Mouse (Mus musculus) right cerebral cortex, postnatal 14 days (tissue): ENCODE results near the gene Rufy3.
A peak's percentile ranks its signal among the peaks of the same experiment; 100 is the strongest.
"Not testable (repeated sequence)": the region's sequence is repeated elsewhere in the genome, so short reads cannot be mapped to it uniquely, and the experiment has no call there.

Experiments
- DNase-seq: peaks from one replicate; pipeline ENCODE4 v3.0.0; 2022

Rufy3 gene

DNA sequence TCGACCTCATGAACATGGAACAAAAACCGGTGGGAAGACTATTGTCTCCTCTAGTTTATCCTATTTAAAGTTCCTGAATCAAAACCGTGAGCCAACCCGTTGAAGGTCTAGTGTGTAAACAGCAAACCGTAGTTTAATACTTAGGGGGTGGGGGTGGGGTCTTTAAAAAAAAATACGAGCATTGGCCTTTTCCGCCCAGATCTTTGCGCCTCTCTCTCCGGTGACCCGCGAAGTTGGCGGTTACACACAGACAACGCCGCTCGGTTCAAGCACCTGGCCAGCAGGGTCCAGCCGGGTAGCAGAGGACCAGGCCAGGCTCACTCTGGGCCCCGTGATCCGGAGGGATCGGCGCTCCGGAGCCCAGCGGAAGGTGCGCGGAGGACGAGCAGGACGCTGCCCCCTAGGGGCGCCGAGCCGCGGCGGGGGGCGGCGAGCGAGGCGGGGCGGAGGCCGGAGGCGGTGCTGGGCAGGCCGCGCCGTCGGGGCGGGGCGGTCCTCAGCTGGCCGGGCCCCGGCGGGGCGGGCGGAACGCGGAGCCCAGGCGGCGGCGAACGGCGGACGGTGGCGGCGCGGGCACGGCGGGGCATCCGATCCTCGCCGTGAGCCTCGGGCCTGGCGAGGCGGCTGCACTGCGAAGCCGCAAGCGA is at the start of gene Rufy3:
Gene Rufy3 (plus strand): TSS at position 540 of the 647 bp plus-strand sequence.
- peak; percentile 70 for DNase-seq

DNA sequence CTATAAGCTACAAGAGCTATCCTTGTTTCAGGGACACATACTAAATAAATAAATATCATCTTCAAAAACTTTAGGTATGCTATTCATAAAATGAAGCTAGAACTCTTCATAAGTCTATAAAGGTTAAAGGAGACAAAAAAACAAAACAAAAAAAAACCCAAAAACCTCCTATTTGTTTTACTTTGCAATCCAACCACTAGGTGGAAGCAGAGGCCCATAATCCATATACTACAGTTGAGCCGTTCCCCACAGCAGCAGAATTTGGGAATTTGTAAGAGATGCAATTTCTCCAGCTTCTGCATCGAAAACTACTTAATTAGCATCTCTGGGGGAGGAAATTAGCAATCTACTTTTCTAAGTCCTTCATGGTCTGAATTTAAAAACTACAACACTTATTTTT is 45.6 kb upstream of the Rufy3 start:
- DNase-seq = peak; percentile 21

DNA sequence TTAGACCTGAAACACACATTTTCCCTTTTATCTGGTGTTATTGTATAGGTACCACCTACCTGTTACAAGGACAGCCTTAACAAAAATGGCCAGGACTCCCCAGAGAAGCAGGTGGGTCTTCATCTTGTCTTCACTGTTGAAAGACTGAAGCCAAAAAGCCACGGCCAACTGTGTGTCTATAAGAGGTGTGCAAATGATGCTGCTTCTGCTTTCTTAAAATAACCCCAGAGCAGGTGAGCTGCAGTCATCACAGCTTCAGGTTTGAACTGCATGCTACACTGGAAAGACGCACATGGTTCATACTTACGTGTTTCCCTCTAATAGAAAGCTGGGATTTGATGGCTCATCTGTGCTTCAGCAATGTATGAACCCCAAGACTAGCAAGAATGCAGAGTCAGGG is 37.2 kb upstream of the Rufy3 start, which contains the start of gene Jchain:
Gene Jchain (minus strand): TSS at position 235 of the 400 bp plus-strand sequence.
- DNase-seq = no peak

DNA sequence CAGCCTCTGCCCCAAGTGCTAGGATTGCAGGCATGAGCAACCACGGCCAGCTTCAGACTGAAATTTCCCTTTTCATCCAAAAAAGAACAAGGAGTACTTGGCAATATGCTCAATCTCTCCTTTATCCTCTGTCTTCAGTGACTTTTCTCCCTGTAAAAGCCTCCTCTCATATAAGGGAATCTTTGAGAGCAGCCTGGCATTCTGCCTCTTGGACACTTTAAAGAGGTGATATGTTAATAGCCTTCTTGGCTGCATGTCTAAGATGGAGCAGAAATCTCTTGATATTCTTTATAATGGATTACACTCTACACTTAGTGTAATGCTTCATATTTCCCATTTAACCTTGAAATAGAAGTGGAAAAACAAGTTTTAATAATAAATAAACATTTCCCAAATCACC is 33.9 kb upstream of the Rufy3 start:
- DNase-seq = no peak

DNA sequence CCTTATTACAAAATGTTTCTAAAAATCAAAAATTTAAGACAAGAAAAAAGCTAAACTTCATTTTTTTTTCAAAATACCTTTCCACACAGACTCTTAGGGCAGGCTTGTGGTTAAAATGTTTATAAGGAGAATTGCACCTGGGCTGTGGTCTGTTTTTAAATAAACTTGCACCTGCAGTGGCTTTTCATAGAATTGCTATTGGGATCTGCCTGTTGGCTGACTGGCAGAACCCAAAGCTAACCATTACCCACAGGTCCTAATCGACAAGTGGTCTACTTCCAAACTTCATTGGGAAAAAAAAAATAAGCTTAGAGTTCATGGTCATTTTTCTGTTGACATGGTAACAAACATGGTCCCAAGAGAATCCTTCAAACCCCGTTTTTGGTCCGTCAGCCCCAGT is 30.1 kb upstream of the Rufy3 start:
- DNase-seq = no peak

DNA sequence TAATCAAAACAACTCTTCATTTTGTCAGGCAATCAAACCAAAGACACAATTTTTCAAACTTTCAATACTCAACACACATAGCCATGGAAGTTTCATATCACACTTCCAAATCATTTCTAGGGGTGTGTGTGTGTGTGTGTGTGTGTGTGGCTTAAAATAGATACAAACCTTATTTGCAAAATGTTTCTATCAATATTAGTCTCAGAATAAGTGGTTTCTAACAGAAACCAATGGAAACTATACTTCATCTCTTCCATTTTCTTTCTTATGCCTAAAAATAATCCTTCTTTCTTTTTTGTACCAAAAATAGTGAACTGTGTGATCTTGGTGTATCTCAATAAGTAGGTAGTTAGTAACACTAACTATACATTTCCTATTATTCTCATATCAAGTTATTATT is 24.0 kb upstream of the Rufy3 start:
- DNase-seq = no peak

DNA sequence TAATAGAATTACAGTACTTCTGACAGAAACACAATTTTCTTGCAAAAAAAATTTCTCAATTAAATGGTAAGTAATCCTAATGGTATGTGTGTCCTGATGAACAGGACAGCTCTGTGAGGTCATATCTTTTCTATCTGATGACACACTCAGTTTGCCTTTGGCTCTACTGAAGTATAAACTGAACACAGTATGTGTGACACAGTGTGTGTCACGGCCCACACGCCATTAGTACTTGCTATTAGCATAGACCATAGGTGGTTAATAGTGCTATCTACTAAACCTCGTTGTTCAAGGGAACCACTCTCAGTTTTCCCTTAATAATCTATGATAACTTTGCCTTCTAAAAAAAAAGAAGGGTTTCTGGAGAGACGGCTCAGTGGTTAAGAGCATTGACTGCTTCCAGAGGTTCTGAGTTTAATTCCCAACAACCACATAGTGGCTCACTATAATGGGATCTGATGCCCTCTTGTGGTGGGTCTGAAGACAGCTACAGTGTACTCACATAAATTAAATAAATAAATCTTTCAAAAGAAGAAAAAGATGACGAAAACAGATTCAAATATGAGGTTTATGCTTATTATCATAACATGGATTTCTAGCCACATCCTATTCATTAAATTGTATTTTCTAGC is 22.1 kb upstream of the Rufy3 start:
- peak; percentile 35 for DNase-seq

DNA sequence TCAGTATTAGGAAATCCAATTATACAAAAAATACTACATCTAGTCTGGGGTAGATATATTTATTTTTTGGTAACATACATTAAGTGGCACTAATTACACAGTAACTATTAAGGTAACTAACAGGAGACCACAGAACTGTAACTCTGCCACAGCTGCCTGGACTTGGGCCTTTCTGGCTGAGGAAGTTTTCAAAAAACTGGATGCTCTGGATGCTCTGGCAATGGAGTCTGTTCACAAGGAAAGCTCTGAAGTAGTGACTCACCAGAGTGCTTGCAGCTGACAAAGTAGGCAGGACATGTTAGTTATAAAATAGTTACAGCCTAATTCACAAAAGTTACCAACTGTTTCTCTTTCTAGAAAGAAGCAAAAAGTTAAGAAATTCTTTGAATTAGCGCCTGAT is 20.4 kb upstream of the Rufy3 start:
- DNase-seq = not testable (repeated sequence)

DNA sequence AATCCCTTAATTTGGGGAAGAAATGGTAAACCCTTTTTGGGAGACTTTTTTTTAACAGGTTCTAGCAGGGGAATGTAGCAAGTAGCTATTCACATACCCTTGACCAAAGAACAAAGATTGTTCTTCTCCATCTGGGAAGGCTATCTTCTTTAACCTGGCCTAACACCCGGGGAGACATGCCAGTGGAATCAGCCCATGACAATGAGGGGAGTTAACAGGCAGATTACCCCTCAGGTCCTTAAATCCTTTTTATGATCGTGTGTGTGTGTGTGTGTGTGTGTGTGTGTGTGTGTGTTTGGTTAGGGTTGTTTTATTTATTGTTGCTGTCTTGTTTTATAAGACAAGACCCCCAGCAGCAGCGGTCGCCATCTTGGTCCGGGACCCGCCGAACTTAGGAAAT is 19.3 kb upstream of the Rufy3 start:
- DNase-seq = no peak

DNA sequence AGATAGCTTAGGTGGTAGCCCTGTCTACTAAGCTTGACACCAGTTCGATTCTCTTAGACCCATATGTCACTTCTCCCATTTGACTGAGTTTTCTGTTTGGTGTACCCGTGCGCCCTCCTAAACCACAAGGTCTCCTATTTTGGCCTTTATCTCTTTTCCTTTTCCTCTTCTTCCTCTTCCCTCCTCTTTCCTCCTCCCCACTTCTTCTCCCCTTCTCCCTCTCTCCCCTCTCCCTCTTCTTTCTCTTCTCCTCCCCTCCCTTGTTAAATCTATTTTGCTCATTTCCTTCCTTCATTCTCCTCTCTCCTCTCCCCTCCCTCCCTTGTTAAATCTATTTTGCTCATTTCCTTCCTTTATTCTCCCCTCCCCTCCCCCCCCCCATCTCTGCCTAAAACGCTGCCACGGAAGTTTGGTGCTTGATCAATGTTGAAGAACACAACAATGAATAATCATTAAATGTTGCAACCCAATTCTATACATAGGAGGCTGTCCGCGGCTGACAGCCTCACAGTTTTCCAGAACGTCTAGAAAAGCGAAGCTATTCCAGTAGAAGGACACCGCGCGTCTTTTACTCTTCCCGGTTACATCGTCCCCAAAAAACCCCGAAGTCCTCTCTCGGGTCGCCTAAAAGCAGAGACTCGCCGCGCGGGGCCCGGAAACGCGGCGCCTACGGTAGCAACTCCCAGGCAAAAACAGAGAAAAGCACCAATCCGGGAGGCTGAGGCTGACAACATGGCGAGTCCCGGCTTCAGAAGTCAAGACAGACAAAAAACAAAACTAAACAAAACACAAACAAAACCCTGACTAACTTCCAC is 11.4 kb upstream of the Rufy3 start:
- no peak for DNase-seq

DNA sequence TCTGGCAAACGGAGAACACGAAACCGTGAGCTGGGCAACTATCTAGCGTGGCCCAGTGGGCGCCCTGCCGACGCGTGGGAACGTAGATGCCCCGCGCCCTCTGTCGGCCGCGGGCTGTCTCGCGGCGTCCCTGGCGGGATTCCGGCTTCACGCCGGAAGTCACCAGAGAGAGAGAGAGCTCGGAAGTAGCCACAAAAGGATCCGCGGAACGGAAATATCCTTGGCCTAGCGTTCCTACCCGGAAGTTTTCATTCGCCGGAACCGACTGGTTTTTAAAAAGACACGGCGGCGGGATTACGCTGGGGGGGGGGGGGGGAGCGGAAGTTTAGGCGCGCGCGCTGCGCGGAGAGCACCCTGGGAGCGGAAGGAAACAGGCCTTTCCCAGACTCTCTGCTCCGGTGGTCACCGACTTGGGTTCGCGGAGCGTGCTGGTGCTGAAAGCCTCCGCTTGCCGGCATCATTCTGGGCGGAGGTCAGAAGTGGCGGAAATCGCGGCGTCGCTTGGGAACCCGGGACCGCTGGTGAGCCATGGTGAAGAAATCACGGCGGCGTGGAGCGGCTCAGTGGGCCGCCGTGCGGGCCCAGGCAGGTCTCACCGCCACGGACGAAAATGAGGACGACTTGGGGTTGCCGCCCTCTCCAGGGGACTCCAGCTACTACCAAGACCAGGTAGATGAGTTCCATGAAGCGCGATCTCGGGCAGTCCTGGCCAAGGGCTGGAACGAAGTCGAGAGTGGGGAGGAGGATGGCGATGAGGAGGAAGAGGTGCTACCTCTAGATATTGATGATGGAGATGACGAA is 10.6 kb upstream of the Rufy3 start, which contains the start of gene Utp3:
Gene Utp3 (plus strand): TSS at position 377 of the 801 bp plus-strand sequence.
- DNase-seq = peak; percentile 88

DNA sequence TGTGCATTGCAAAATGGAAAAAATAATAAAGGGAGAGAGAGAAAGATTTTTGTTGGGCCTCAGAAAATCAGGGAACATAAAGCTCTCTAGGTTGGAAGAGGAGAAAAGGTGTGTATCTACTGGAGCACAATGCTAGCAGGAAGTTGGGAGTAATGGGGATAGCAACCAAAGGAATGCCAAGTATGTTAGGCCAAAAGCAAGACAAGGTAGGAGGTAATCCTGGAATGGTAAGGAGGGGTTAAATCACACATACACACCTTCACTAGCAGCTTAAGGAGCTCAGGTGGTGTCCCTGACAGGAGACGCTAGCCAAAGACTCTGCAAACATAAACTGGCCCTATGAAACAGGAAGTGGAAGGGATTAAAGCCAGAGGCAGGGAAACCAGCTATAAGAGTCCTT is 5.8 kb upstream of the Rufy3 start:
- DNase-seq = no peak

DNA sequence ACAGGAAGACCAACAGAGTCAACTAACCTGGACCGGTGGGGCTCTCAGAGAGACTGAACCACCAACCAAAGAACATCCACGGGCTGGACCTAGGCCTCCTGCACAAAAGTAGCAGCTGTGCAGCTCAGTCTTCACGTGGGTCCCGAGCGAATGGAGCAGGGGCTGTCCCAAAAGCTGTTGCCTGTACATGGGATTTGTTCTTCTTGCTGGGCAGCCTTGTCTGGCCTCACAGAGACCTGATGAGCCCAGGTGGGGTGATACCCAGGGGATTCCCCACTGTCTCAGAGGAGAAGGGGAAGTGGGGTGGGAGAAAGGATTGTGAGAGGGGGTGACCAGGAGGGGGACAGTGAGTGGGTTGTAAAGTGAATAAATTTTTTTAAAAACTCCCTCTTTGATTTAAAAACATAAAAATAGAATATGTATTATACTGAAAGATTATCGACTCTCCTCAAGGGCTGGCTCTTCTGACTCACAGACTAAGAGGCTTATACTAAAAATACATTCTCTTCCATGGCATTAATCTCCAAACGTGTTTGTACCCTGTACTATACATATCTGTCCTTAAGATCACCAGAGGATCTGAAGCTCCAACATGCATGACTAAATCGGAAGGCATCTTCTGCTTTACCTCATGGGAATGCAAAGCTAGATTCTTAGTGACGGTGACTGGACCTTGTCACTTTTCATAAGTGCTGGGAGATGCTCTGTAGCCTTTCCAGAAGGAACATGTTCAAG is 3.6 kb upstream of the Rufy3 start:
- DNase-seq = no peak

DNA sequence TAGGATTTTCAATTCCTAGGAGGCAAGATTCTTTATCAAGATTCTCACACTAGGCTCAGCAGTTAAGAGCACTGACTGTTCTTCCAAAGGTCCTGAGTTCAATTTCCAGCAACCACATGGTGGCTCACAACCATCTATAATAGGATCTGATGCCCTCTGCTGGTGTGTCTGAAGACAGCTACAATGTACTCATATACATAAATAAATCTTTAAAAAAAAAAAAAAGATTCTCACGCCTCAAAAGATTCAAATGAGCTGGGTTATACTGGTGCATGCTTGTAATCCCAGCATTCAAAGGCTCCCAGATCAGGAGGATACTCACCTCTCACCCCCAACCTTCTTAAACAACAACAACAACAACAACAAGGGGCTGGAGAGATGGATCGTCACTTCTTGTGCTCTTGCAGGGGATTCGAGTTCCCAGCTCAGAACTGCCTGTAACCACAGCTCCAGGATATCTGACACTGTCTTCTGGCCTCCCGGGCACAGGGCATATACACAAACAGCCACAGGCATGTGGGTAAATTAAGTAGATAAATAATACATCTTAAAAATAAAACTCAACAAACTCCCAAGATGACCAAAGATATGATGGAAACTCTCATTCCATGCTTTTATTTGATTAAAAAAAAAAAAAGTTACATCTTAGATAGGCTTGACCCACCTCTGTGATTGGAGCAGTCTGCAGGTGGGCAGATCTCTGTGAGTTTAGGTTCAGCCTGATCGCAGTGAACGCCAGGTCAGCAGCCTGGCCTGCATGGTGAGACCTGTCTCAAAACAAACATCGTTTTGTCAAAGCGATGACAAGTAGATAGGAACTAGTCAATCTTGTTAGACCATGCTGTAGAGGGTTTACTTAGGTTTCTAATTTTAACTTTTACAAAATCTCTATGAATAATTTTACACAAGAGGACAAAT is 1.7 kb upstream of the Rufy3 start:
- DNase-seq = no peak

DNA sequence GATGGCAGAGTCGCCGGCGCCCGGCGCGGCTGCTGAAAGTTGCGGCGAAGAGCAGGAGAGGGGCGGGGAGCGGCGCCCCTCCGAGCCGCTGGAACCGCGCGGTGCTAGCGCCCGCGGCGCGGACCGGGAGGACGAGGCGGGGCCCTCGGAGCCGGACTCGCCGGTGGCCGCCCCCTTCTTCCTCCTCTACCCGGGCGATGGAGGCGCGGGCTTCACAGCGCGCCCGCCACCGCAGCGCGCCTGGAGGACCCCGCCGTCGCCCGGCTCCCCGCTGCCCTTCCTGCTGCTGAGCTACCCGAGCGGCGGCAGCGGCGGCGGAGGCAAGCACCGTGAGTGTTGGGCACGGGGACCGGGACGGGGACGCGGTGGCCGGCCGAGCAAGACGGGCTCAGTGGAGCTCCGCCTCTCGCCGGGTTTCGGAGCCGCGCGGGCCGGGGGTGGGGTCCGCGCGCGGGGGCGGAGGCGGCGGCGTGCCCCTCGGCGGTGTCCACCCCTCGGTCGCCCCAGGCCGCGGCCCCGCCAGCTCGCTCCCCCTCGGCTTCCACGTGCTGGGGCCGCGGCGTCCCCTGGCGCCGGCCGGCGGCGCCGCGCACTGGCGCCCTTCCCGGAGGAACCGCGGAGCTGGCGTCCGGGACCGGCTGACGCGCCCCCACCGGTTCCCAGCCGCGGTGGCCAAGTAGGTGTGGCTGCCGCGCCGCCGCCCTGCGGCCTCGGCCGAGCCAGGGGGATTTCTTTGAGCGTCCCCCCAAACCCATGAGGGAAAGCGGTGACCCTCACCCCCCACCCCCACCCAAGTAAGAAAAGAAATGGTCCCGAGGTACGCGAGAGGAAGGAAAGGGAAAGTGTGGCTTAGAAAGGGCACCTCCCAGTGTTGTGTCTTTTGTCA is 551 bp downstream of the Rufy3 start:
- peak; percentile 52 for DNase-seq

DNA sequence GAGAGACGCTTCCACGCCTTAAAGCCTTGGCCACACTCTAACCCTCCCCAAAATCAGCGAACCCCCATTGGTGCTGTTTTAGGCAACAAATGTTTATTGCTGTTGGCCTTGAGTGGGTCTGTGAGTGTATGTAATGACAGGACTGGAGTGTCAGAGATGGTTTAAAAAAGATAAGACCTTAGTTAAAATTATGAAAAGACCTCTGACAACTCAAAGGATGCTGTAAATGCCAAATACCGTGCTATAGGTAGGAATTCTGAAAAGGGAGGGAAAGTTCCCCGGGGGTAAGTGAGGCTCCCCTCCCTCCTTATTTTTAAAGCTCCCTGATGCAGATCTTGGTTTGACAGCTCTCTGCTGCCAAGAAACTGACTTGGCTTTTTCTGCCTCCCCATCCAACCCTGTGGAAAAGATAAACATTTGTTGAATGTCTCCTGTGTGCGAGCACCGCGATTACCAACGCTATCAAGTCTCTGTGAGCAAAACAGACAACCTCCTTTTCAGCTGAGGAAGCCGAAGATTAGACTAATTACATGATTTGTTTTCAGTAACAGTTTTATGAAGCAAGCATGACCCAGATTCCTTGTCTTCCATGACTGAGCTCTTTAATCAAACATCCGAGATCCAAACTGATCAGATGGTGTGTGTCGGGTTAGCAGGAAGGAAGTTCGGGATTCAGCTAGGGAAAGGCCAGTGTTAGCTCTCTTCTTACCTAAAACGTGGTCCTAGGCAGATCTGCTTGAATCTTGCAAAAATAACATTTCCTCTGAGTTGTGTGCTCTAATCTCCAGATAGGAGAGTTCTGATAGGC is 1.4 kb downstream of the Rufy3 start:
- no peak for DNase-seq

DNA sequence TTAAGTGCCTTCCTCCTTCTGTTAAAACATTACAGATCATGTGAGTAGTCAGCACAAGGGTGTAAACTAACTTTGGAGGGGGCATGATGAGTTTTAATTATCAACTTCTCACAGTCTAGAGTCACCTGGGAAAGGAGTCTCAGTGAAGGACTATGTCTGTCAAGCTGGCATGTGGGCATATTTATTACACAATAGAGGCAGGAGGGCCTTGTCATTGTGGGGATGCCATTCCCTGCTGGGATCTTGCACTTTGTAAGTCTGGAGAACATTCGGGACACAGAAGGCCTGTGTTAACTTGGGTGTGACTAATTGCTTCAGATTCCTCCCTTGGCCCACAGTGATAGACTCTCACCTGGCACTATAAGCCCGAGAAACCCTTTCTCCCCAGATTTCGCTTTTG is 4.7 kb downstream of the Rufy3 start:
- DNase-seq = no peak

DNA sequence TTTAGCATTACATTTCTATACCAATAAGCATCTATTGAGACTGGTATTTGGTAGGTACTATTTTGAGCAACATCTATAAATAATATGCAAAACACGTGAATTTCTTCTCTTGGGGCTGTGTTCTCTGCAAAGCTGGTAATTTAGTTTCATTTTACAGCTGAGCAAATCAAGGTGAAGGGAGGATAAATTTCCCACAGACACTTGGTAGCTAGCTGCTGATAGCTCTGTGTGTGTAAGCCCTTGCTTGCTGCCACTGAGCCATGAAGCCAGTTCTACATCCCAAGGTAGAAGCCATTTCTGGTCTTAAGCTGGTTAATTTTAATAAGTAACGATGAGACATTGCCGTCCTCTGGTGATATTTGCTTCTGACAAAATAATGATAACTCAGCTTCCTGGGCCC is 10.0 kb downstream of the Rufy3 start:
- no peak for DNase-seq
